Mouse (Mus musculus): ENCODE results near the gene Cdc14b. TPM values are rescaled to one million over a fixed set of nuclear protein-coding genes. Genes with fewer than 3 reads are reported as not detected.

The Cdc14b gene
- total RNA-seq, 2 experiments from 2014 or later = 11.3 to 12.6 TPM

Other genes starting within 250 kb of the Cdc14b start
- gene Hsd17b3, start 186.1 kb downstream of the Cdc14b start, total RNA-seq (2021) = 1 to 10 TPM in 1 of 2 experiments, under 1 TPM in 1; 0.74 to 2.2 TPM
- gene Slc35d2, start 145.9 kb downstream of the Cdc14b start, total RNA-seq (2021) = 1 to 10 TPM; 4.3 to 7.7 TPM
- 10 to 100 TPM; 20.9 to 23.5 TPM for gene Zfp367, start 122.1 kb downstream of the Cdc14b start, total RNA-seq (2021)
- gene Habp4, start 113.5 kb downstream of the Cdc14b start, total RNA-seq (2021) = 10 to 100 TPM; 28.5 to 30.2 TPM
- 10 to 100 TPM; 40.6 to 45.6 TPM for gene Aaed1, start 37.4 kb upstream of the Cdc14b start, total RNA-seq (2021)
- 100 to 1,000 TPM; 216 to 657 TPM for gene Ctsl, start 95.6 kb upstream of the Cdc14b start, total RNA-seq (2021)
- gene Cdk20, start 157.0 kb upstream of the Cdc14b start, total RNA-seq (2021) = 1 to 10 TPM; 3.2 to 4.4 TPM
- not detected for gene Fam240b, start 222.5 kb upstream of the Cdc14b start, total RNA-seq (2021)